Mouse (Mus musculus): ENCODE results near the gene Rom1.
"Not testable (repeated sequence)": the region's sequence is repeated elsewhere in the genome, so short reads cannot be mapped to it uniquely, and the experiment has no call there.

Gene Rom1

GRCm38 (mm10) chr19:8929224-8930088 lies at the start of gene Rom1, which contains the start of gene Eml3:
Gene Rom1, minus strand, starts transcription at chr19:8929356.
Gene Eml3, plus strand, starts transcription at chr19:8929552.
- peak; percentile 96 for DNase-seq (ENCODE audit: low read depth, low spot score)

- no peak for DNase-seq (ENCODE audit: low read depth, low spot score)
Measured at GRCm38 (mm10) chr19:8976535-8976934, 47.4 kb upstream of the Rom1 start.

- DNase-seq (ENCODE audit: low read depth, low spot score), result no peak
Measured at GRCm38 (mm10) chr19:8975491-8975890, 46.3 kb upstream of the Rom1 start.

GRCm38 (mm10) chr19:8974638-8975037 lies 45.5 kb upstream of the Rom1 start:
- no peak for DNase-seq (ENCODE audit: low read depth, low spot score)

DNA sequence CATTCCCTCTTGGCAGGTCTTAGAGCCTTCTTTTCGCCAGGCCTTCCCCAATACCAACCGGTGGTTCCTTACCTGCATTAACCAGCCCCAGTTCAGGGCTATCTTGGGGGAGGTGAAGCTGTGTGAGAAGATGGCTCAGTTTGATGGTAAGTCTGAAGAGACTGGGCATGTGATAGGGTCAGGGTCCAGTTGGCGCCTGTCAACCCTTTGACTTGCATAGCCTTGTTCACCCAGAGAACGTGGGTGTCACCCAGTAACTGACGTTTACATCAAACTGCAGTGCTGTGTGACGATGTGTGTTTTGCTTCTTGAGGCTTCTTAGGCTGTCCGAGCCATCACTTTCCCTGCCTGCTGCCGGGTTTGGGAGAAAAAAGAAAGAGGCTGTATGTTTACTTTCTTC lies 43.3 kb upstream of the Rom1 start:
- not testable (repeated sequence) for DNase-seq (ENCODE audit: low read depth, low spot score)

DNA sequence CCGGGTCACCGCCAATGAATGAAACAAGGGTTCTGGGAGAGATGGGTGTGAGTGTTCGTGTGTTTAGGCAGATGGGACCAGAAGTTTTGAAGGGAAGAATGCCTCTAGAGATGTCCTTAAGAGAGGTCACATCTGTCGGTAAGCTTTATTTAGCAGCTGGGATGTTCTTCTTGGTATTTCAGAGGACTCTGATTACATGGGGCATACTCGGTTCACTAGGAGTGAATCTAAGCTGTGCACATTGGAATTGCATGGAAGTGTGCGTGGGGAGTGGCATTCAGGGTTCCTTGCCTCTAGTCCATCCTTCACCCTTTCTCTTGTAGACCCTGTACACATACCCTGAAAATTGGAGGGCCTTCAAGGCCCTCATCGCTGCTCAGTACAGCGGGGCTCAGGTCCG lies 38.7 kb upstream of the Rom1 start:
- DNase-seq (ENCODE audit: low read depth, low spot score), result no peak

DNA sequence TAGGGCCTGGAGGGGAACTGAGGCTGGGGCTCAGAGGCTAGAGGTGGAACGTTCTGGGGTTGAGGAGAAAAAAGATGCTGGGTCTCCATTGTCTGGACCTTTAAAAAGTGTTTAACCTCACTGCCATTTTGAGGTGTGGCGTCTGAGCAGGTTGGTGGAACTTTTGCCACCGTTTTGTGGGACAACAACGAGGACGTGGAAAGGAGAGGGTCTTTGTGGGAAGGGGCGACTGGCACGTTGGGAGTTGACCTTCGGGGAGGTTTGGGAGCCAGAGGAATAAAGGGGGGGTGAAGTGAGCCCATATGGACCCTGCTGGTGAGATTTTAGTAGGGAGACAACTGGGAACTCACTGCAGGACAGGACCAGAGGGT lies 38.2 kb upstream of the Rom1 start:
- DNase-seq (ENCODE audit: low read depth, low spot score), result no peak

GRCm38 (mm10) chr19:8966590-8967372 lies 37.6 kb upstream of the Rom1 start, which contains the start of gene Eef1g:
Gene Eef1g, plus strand, starts transcription at chr19:8967041.
- DNase-seq (ENCODE audit: low read depth, low spot score), result peak; percentile 96

DNA sequence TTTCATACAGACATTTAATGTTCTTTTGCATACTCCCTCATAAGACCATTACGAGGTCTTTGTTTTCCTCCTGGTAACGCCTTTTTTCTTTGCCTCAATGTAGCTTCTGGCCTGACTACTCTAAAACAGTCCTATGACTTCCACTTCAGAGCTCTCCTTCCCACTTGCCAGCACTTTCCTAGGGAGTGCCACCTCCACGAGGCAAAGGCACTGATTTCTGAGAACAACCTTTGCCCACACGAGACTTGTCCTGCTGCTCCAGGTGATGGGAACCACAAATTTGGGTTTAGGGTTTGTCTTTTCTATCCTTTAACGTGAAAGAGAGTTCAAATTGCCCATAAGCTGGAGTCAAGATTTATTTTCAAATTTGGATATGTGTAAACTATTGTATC lies 37.0 kb upstream of the Rom1 start:
- no peak for DNase-seq (ENCODE audit: low read depth, low spot score)

GRCm38 (mm10) chr19:8965771-8966170 lies 36.6 kb upstream of the Rom1 start:
- no peak for DNase-seq (ENCODE audit: low read depth, low spot score)

DNA sequence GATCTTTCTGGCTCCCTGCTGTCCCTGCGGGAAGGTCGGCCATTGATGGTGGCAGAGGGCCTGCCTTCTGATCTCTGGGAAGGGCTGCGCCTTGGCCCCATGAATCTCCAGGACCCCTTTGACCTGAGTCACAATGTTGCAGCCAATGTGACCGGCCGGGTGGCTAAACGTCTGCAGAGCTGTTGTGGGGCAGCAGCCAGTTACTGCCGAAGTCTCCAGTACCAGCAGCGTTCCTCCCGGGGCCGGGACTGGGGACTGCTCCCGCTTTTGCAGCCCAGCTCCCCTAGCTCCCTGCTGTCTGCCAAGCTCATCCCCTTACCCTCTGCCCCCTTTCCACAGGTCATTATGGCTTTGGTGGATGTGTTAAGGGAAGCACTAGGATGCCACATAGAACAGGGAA lies 35.9 kb upstream of the Rom1 start:
- no peak for DNase-seq (ENCODE audit: low read depth, low spot score)

- DNase-seq (ENCODE audit: low read depth, low spot score), result no peak
Measured at GRCm38 (mm10) chr19:8962256-8962655, 33.1 kb upstream of the Rom1 start.

- no peak for DNase-seq (ENCODE audit: low read depth, low spot score)
Measured at GRCm38 (mm10) chr19:8954171-8954570, 25.0 kb upstream of the Rom1 start.

DNA sequence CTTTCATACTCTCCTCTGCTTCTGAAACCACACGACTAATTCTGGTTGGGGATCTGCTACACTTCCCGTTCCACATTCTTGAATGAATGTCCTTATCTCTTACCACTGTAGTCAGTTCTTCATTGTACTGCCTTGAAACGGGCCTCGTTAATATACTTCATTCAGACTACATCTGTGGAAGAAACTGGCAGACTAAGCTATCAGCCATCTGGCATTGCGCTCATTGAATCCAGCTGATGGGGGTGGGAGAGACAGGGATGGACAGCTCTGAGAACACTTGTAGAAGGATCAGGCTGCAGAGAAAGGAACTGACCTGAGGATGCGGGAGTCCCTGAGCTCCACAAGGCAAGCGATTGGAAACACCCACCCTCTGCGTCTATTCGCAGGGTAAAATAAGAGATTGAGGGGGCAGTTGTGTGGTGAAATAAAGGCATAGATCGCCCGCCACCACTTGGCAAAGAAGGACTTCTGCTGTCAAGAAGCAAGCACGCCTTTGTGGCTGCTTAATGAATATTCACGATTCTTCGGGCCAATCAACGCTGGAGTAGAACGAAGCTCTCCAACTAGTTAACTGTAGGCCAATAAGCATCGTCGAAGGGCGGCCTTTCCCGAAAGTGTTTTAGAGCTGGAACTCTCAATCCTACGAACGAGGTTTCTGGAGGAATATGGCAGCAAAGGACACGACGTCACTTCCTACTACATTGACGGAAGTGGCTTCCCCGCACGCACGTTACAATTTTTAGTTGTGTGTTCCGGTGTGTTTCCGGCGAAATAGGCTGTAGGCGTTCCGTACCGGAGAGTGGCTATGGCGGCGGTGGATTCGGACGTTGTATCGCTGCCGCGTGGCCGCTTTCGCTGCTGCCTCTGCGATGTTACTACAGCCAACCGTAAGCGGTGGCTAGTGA lies 24.2 kb upstream of the Rom1 start, which contains the start of gene Tut1:
Gene Tut1 (plus strand): TSS at position 713 of the 905 bp plus-strand sequence.
- DNase-seq (ENCODE audit: low read depth, low spot score), result peak; percentile 87

GRCm38 (mm10) chr19:8952241-8952640 lies 23.1 kb upstream of the Rom1 start:
- no peak for DNase-seq (ENCODE audit: low read depth, low spot score)

GRCm38 (mm10) chr19:8950190-8950589 lies 21.0 kb upstream of the Rom1 start:
- no peak for DNase-seq (ENCODE audit: low read depth, low spot score)

- DNase-seq (ENCODE audit: low read depth, low spot score), result no peak
Measured at GRCm38 (mm10) chr19:8946929-8947328, 17.8 kb upstream of the Rom1 start.

- no peak for DNase-seq (ENCODE audit: low read depth, low spot score)
Measured at GRCm38 (mm10) chr19:8945251-8945650, 16.1 kb upstream of the Rom1 start.

DNA sequence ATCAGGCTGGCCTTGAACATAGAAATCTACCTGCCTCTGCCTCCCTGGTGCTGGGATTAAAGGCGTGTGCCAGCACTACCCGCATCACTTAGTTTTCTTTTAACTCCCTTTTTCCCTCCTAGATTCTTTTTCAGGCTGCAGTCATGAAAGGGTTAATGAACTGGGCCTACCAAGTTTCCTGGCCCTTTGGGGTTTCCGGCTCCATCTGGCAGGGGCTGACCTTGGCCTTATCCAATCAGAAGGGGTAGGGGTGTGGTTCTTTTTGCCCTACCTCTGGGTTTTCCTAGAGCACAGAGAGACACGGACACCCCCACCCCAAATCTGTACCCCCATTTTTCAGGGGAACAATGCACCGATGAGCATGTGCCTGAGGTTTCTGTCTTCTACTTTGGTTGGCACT lies 15.6 kb upstream of the Rom1 start:
- no peak for DNase-seq (ENCODE audit: low read depth, low spot score)

DNA sequence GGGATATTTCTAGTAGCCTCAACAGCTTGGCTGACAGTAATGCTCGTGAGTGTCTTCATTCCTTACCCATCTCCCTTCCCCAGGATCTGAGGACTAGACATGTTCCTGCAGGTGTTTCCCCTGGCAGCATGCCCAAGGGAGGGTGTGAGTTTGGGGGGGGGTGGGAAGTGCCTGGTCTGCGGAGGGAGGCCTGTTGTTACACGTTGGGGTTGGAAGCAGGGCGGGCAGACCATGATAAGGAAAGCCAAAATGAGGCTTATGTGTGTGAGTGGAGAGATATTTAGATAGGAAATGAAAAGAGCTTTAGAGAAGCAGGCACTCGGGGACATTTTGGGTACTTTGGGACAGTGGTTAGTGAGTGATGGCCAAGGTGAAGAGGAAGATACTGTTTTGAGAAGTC lies 14.9 kb upstream of the Rom1 start:
- DNase-seq (ENCODE audit: low read depth, low spot score), result no peak

DNA sequence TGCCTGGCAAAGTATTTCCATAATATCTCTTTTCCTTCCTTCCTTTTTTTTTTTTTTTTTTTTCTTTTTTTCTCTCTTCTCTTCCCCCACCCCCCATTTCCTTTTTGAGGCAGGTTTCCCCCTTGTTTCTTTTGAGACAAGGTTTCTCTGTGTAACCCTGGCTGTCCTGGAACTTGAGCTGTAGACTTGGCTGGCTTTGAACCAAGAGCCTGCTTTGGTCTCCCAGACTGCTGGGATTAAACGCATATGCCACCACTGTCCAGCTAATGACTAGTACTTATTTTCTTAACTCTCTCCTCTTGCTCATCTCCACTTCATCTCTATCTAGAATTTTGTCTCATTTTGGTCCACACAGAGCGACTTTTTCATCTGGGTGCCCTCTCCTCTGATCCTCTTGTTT lies 13.9 kb upstream of the Rom1 start:
- DNase-seq (ENCODE audit: low read depth, low spot score), result no peak
